Mouse (Mus musculus): Measurements from ENCODE around the gene Zfp618. TPM values are rescaled to one million over a fixed set of nuclear protein-coding genes. Genes with fewer than 3 reads are reported as not detected.

The Zfp618 gene
- polyA plus RNA-seq, 1 experiment from 2014 or later: 32.5 TPM

DNA sequence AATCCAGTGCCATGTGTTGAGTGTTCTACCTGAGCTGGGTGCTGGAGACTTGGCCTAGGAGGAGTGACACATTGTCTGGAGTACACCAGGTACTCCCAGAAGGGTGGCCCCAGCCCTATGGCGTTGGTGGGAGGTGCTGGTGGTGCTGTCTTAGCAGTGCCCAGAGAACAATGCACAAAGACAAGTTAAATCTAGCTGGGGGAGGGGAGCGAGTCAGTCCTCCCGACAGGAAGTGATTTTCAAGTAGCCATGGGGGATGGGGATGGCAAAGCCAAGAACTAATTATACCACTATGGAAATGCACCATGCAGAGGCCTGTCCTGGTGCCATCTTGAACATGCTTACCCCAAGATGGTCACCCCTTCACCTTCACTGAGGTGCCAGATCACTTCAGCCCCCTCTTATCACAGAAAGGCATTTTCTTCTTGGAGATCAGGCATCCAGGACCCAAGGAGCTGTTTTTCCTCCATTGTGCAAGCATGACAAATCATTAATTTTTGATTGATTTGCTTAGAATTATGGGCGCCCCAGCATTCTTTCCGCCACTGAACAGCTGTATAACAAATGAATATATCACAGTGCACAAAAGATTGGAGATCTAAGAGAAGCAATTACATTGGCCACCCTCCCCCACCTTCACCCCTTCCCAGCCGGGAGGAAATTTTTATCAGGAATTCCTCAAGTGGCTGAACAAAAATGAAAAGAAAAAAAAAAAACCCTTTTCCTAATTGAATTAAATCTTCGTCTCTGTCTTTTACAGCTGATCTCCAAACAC is 91.5 kb downstream of the Zfp618 start:
- Histone ChIP-seq H3K9ac (no peak overlapping the region), H3K27ac (peak overlapping the region; percentile 8), H3K4me1 (peaks cover 82% of the 10 kb centered on the region), H3K36me3 (no peaks in the 10 kb centered on the region), H3K9me3 (no peaks in the 10 kb centered on the region), H3K4me3 (no peak overlapping the region), H3K4me2 (no peak overlapping the region), H3K27me3 (no peaks in the 10 kb centered on the region)
- 31% methylated on average over 7 of the region's 7 CpGs for WGBS
- ATAC-seq (ENCODE audit: insufficient number of reproducible peaks, low FRiP score, low TSS enrichment, low read depth): no peak

- Histone ChIP-seq H3K4me3 (no peak overlapping the region), H3K36me3 (no peaks in the 10 kb centered on the region), H3K4me2 (no peak overlapping the region), H3K9me3 (no peaks in the 10 kb centered on the region), H3K4me1 (peaks cover 74% of the 10 kb centered on the region), H3K27me3 (no peaks in the 10 kb centered on the region), H3K9ac (no peak overlapping the region), H3K27ac (no peak overlapping the region; the same call in 1 of the 2 replicates)
- ATAC-seq (ENCODE audit: insufficient number of reproducible peaks, low FRiP score, low TSS enrichment, low read depth): no peak
- 20% methylated on average over 5 of the region's 5 CpGs for WGBS
Measured at GRCm38 (mm10) chr4:63057581-63057980, 92.2 kb downstream of the Zfp618 start.

- Histone ChIP-seq H3K27me3 (no peaks in the 10 kb centered on the region), H3K4me2 (no peak overlapping the region), H3K27ac (peak overlapping the region; percentile 67; the same call in 1 of the 2 replicates), H3K4me3 (no peak overlapping the region), H3K9ac (no peak overlapping the region), H3K4me1 (peaks cover 64% of the 10 kb centered on the region), H3K36me3 (peaks cover 3% of the 10 kb centered on the region; the same call in 1 of the 2 replicates), H3K9me3 (no peaks in the 10 kb centered on the region)
- no peak for ATAC-seq (ENCODE audit: insufficient number of reproducible peaks, low FRiP score, low TSS enrichment, low read depth)
- 93% methylated on average over 4 of the region's 4 CpGs for WGBS
Measured at GRCm38 (mm10) chr4:63058686-63059085, 93.3 kb downstream of the Zfp618 start.

DNA sequence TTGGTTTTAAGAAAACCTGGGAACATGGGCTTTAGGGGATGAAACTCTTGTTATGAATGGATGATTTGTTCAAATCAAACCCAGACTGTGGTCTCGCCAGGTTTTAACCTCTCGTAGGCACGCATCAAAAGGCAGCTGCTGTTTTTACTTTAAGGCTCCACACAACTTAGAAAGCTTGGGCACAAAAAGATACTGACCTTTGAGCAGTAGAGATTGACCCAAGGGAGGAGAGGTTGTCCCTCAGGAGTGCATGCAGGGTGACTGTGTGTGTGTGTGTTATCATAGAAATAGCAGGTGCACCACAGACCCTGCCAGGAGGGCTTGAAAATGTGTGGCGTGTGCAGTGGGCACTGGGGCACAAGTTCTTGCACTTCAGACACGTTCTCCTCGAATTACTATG is 95.0 kb downstream of the Zfp618 start:
- Histone ChIP-seq H3K4me3 (no peak overlapping the region), H3K9me3 (no peaks in the 10 kb centered on the region), H3K9ac (no peak overlapping the region), H3K36me3 (peaks cover 3% of the 10 kb centered on the region; the same call in 1 of the 2 replicates), H3K27ac (0 out of 2 replicates have a peak overlapping the region, but pooled peaks have one; percentile 11), H3K27me3 (no peaks in the 10 kb centered on the region), H3K4me1 (peaks cover 55% of the 10 kb centered on the region), H3K4me2 (no peak overlapping the region)
- WGBS: 50% methylated on average over 6 of the region's 6 CpGs
- ATAC-seq (ENCODE audit: insufficient number of reproducible peaks, low FRiP score, low TSS enrichment, low read depth): no peak

- no peaks in the 10 kb centered on the region for H3K27me3 ChIP-seq
- H3K9ac ChIP-seq: no peak overlapping the region
- peaks cover 3% of the 10 kb centered on the region; the same call in 1 of the 2 replicates for H3K36me3 ChIP-seq
- WGBS: 90% methylated on average over 6 of the region's 6 CpGs
- no peaks in the 10 kb centered on the region for H3K9me3 ChIP-seq
- no peak overlapping the region for H3K4me3 ChIP-seq
- no peak overlapping the region for H3K27ac ChIP-seq
- H3K4me2 ChIP-seq: no peak overlapping the region
- ATAC-seq (ENCODE audit: insufficient number of reproducible peaks, low FRiP score, low TSS enrichment, low read depth): no peak
- peaks cover 54% of the 10 kb centered on the region for H3K4me1 ChIP-seq
Measured at GRCm38 (mm10) chr4:63061411-63061810, 96.0 kb downstream of the Zfp618 start.

GRCm38 (mm10) chr4:63063360-63063759 is 98.0 kb downstream of the Zfp618 start:
- no peak overlapping the region for H3K4me2 ChIP-seq
- H3K9ac ChIP-seq: no peak overlapping the region
- H3K36me3 ChIP-seq: peaks cover 3% of the 10 kb centered on the region; the same call in 1 of the 2 replicates
- no peak overlapping the region for H3K27ac ChIP-seq
- no peak overlapping the region for H3K4me3 ChIP-seq
- 96% methylated on average over 4 of the region's 4 CpGs for WGBS
- no peak for ATAC-seq (ENCODE audit: insufficient number of reproducible peaks, low FRiP score, low TSS enrichment, low read depth)
- H3K27me3 ChIP-seq: no peaks in the 10 kb centered on the region
- peaks cover 52% of the 10 kb centered on the region for H3K4me1 ChIP-seq
- no peaks in the 10 kb centered on the region for H3K9me3 ChIP-seq

DNA sequence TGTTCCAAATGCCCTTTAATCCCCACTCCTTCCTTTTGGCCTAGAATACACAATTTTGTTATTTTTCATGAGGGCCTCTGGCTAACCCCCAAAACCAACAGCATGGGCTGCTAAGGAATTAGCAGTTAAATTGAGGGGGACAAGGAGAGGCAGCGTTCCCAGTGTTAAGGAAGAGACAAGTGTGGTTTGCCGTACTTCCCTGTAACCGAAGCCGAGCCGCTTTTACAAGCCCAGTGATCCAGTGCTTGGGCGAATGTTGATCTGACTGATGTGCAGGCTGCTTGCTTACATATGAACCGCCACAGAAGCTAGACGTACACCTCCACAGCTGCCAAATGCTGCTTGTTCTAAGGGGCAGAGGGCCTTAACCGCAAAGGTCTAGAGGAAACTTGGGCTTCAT is 99.5 kb downstream of the Zfp618 start:
- Histone ChIP-seq H3K27ac (no peak overlapping the region), H3K27me3 (no peaks in the 10 kb centered on the region), H3K9me3 (no peaks in the 10 kb centered on the region), H3K4me1 (peaks cover 40% of the 10 kb centered on the region), H3K4me3 (no peak overlapping the region), H3K4me2 (no peak overlapping the region), H3K36me3 (peaks cover 3% of the 10 kb centered on the region; the same call in 1 of the 2 replicates), H3K9ac (no peak overlapping the region)
- ATAC-seq (ENCODE audit: insufficient number of reproducible peaks, low FRiP score, low TSS enrichment, low read depth): no peak
- 43% methylated on average over 9 of the region's 9 CpGs for WGBS

- no peaks in the 10 kb centered on the region for H3K9me3 ChIP-seq
- H3K36me3 ChIP-seq: peaks cover 3% of the 10 kb centered on the region; the same call in 1 of the 2 replicates
- H3K4me2 ChIP-seq: no peak overlapping the region
- peaks cover 27% of the 10 kb centered on the region for H3K4me1 ChIP-seq
- no peak overlapping the region for H3K27ac ChIP-seq
- no peak overlapping the region for H3K4me3 ChIP-seq
- H3K9ac ChIP-seq: no peak overlapping the region
- ATAC-seq (ENCODE audit: insufficient number of reproducible peaks, low FRiP score, low TSS enrichment, low read depth): no peak
- no peaks in the 10 kb centered on the region for H3K27me3 ChIP-seq
- 79% methylated on average over 4 of the region's 4 CpGs for WGBS
Measured at GRCm38 (mm10) chr4:63066796-63067195, 101.4 kb downstream of the Zfp618 start.

DNA sequence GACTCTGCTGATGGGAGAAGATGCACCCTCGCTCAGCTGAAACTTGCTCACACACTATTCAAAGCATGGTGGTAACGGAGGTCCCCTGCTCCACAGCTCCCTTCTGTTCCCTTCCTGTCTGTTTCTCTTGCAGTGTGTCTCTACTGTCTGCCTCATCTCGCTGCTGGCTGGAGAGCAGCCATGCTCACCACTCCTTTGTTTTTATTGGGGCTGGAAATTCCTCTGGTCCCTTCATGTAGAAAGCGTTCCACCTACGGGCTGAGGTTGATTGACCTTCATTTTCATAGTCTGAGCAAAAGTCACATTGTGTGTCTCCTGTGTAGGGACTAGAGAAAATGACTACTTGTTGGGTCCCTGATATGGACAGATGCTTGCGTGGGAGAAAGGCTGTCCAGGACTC is 102.4 kb downstream of the Zfp618 start:
- H3K27ac ChIP-seq: no peak overlapping the region
- H3K4me3 ChIP-seq: no peak overlapping the region
- WGBS: 77% methylated on average over 6 of the region's 6 CpGs
- H3K4me2 ChIP-seq: no peak overlapping the region
- no peaks in the 10 kb centered on the region for H3K27me3 ChIP-seq
- ATAC-seq (ENCODE audit: insufficient number of reproducible peaks, low FRiP score, low TSS enrichment, low read depth): no peak
- no peaks in the 10 kb centered on the region for H3K9me3 ChIP-seq
- peaks cover 33% of the 10 kb centered on the region for H3K4me1 ChIP-seq
- peaks cover 3% of the 10 kb centered on the region; the same call in 1 of the 2 replicates for H3K36me3 ChIP-seq
- no peak overlapping the region for H3K9ac ChIP-seq

DNA sequence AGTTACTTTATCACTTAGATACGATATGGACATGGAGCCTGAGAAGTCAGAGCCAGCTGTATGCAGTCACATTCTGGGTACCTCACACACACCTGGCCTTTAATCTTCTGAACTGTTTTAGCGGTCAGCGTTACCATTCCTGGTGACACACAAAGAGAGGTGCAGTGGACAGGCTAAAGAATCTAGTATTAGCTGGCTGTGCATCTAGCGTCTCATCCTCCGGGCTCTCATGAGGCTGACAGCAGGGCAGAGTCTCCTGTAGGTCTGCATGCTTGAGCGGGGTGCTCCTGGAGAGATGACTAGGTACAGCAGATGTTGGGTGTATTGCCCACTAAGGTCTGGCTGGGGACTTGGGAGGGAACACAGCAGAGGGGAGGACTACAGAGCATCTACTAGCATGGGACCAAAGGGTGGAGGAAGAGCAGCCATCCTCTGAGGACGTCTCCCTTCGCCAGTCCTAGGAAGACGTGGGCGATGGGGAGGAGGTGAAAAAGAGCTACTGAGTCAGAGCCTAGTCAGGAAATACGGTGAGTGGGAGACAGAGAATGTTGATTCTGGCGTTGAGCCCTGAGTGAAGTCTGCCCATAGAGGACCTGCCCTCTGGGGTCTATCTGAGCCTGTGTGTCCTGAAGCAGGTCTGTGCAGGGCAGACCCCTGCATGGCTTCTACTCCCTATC is 103.3 kb downstream of the Zfp618 start:
- Histone ChIP-seq H3K27ac (no peak overlapping the region), H3K36me3 (no peaks in the 10 kb centered on the region), H3K4me1 (peaks cover 33% of the 10 kb centered on the region), H3K4me2 (no peak overlapping the region), H3K27me3 (no peaks in the 10 kb centered on the region), H3K4me3 (no peak overlapping the region), H3K9me3 (no peaks in the 10 kb centered on the region), H3K9ac (no peak overlapping the region)
- 85% methylated on average over 12 of the region's 12 CpGs for WGBS
- ATAC-seq (ENCODE audit: insufficient number of reproducible peaks, low FRiP score, low TSS enrichment, low read depth): no peak

GRCm38 (mm10) chr4:63071413-63072260 is 106.3 kb downstream of the Zfp618 start:
- peaks cover 19% of the 10 kb centered on the region; the same call in 1 of the 2 replicates for H3K4me1 ChIP-seq
- WGBS: 63% methylated on average over 15 of the region's 15 CpGs
- ATAC-seq (ENCODE audit: insufficient number of reproducible peaks, low FRiP score, low TSS enrichment, low read depth): no peak
- H3K4me3 ChIP-seq: no peak overlapping the region
- no peak overlapping the region for H3K27ac ChIP-seq
- H3K36me3 ChIP-seq: no peaks in the 10 kb centered on the region
- no peaks in the 10 kb centered on the region for H3K9me3 ChIP-seq
- H3K27me3 ChIP-seq: no peaks in the 10 kb centered on the region
- no peak overlapping the region for H3K9ac ChIP-seq
- H3K4me2 ChIP-seq: no peak overlapping the region

All from limb, embryonic 15.5 days (tissue).